ENCODE assay signal across 18 mouse cellular contexts in the genomic region with DNA sequence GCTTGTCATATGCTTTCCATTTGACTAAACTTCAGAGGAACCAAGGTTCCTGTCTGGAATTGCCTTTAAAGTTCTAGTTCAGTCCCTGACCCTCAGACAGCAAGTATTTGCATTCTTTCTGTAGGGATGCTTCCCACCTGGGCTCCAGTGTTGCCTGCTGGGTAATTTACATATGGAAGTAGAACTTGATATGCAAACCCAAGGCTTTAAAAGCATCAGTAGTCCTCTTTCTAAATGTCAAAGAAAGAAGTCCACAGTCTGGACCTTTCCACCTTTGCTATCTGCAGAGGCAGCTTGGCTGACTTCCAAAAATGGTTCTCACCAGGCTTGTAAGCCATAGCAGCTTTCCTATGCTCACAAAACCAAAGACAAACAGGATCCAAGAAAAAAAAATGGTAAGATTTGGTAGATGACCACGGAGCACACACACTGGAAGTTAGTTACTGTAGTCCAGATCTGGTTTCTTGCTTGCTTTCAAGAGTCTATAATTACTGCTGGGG.
DNase-seq lines count a peak whose midpoint lies in the region; ATAC-seq and TF ChIP-seq lines count a peak whose summit lies in the region.
"Had no signal": no experiment of that assay in that cellular context is flagged by ENCODE, and none has a peak within 500 bp of the region (broad histone marks: within the 10 kb centered on the region; RNA-seq: fewer than 3 reads in every experiment).

No protein-coding gene starts in this region.

- no peaks in the 10 kb centered on the region for H3K4me1 ChIP-seq in kidney, postnatal 0 days (replicated peaks; ENCODE audit: insufficient read depth, low read length)
- no peaks in the 10 kb centered on the region for H3K4me1 ChIP-seq in midbrain, embryonic 14.5 days (ENCODE audit: control insufficient read depth, insufficient read depth, low read length)
- peaks cover 5% of the 10 kb centered on the region; the same call in 1 of the 2 replicates for H3K4me1 ChIP-seq in midbrain, postnatal 0 days (ENCODE audit: insufficient read depth, low read length)
- H3K4me1 ChIP-seq in forebrain, postnatal 0 days (ENCODE audit: insufficient read depth): no peaks in the 10 kb centered on the region
- peaks cover 9% of the 10 kb centered on the region for H3K4me1 ChIP-seq in thymus, adult 2 months (replicated peaks; ENCODE audit: control insufficient read depth, insufficient read depth, low read length)
- H3K4me1 ChIP-seq: embryonic facial prominence, embryonic 15.5 days; midbrain, embryonic 12.5 days; neural tube, embryonic 13.5 days had no signal

- WGBS in kidney, postnatal 0 days: 24% methylated on average over 1 of the region's 1 CpGs
- 43% methylated on average over 1 of the region's 1 CpGs for WGBS in midbrain, embryonic 14.5 days
- 52% methylated on average over 1 of the region's 1 CpGs for WGBS in midbrain, postnatal 0 days
- whole genome bisulfite sequencing in forebrain, postnatal 0 days: 54% methylated on average over 1 of the region's 1 CpGs
- 36% methylated on average over 1 of the region's 1 CpGs for WGBS in thymus, adult 2 months

- no peak for ATAC-seq in kidney, postnatal 0 days (replicated peaks; ENCODE audit: low FRiP score, low read depth)
- no peak for ATAC-seq in midbrain, embryonic 14.5 days (ENCODE audit: low FRiP score, low TSS enrichment)
- ATAC-seq in midbrain, postnatal 0 days (ENCODE audit: low FRiP score): no peak
- ATAC-seq in forebrain, postnatal 0 days: no peak
- ATAC-seq: forebrain, embryonic 16.5 days had no signal

- no peak overlapping the region for H3K4me3 ChIP-seq in kidney, postnatal 0 days (replicated peaks; ENCODE audit: low read depth, low read length)
- H3K4me3 ChIP-seq in midbrain, embryonic 14.5 days (replicated peaks; ENCODE audit: low read depth, low read length): no peak overlapping the region
- no peak overlapping the region for H3K4me3 ChIP-seq in midbrain, postnatal 0 days (ENCODE audit: low read depth, low read length)
- no peak overlapping the region for H3K4me3 ChIP-seq in forebrain, postnatal 0 days (ENCODE audit: low read depth, low read length)
- H3K4me3 ChIP-seq in thymus, adult 2 months (ENCODE audit: control insufficient read depth, insufficient read depth, low read length): no peak overlapping the region
- H3K4me3 ChIP-seq: embryonic facial prominence, embryonic 15.5 days; hindbrain, embryonic 10.5 days; limb, embryonic 12.5 days; liver, embryonic 15.5 days; midbrain, embryonic 12.5 days; neural tube, embryonic 13.5 days had no signal

- no peak for TF ChIP-seq POLR2A in thymus, adult 2 months (IDR thresholded peaks at IDR 0.05; ENCODE audit: control insufficient read depth, extremely low read depth, insufficient read depth, low read length, poor library complexity)

- no peaks in the 10 kb centered on the region for H3K27me3 ChIP-seq in kidney, postnatal 0 days (ENCODE audit: insufficient read depth, low read length)
- H3K27me3 ChIP-seq in midbrain, embryonic 14.5 days (ENCODE audit: control insufficient read depth, insufficient read depth, low read length): no peaks in the 10 kb centered on the region
- H3K27me3 ChIP-seq in midbrain, postnatal 0 days (ENCODE audit: insufficient read depth, low read length): no peaks in the 10 kb centered on the region
- H3K27me3 ChIP-seq in forebrain, postnatal 0 days (ENCODE audit: insufficient read depth, low read length): no peaks in the 10 kb centered on the region
- H3K27me3 ChIP-seq in thymus, adult 2 months (ENCODE audit: control insufficient read depth, insufficient read depth, low read length): no peaks in the 10 kb centered on the region
- H3K27me3 ChIP-seq: embryonic facial prominence, embryonic 15.5 days; limb, embryonic 12.5 days; liver, embryonic 15.5 days; midbrain, embryonic 12.5 days; neural tube, embryonic 13.5 days had no signal

- TF ChIP-seq CTCF in kidney, postnatal 0 days (IDR thresholded peaks at IDR 0.05; ENCODE audit: low read depth): no peak
- TF ChIP-seq CTCF in midbrain, postnatal 0 days (IDR thresholded peaks at IDR 0.05): no peak
- no peak for TF ChIP-seq CTCF in forebrain, postnatal 0 days (IDR thresholded peaks at IDR 0.05; ENCODE audit: low read depth)
- no peak for TF ChIP-seq CTCF in thymus, adult 2 months (IDR thresholded peaks at IDR 0.05; ENCODE audit: borderline replicate concordance, control insufficient read depth, extremely low read depth, insufficient read depth, low read length, poor library complexity)

- H3K36me3 ChIP-seq in kidney, postnatal 0 days (ENCODE audit: insufficient read depth, low read length): no peaks in the 10 kb centered on the region
- no peaks in the 10 kb centered on the region for H3K36me3 ChIP-seq in midbrain, embryonic 14.5 days (ENCODE audit: control insufficient read depth, insufficient read depth, low read length)
- no peaks in the 10 kb centered on the region for H3K36me3 ChIP-seq in midbrain, postnatal 0 days (ENCODE audit: insufficient read depth, low read length)
- no peaks in the 10 kb centered on the region for H3K36me3 ChIP-seq in forebrain, postnatal 0 days (ENCODE audit: insufficient read depth)
- no peaks in the 10 kb centered on the region for H3K36me3 ChIP-seq in thymus, adult 2 months (ENCODE audit: control insufficient read depth, insufficient read depth, low read length)
- H3K36me3 ChIP-seq: embryonic facial prominence, embryonic 15.5 days; hindbrain, embryonic 10.5 days; limb, embryonic 12.5 days; liver, embryonic 15.5 days; midbrain, embryonic 12.5 days; neural tube, embryonic 13.5 days had no signal

- no peak overlapping the region for H3K4me2 ChIP-seq in kidney, postnatal 0 days (ENCODE audit: low read length)
- H3K4me2 ChIP-seq in midbrain, embryonic 14.5 days (ENCODE audit: low read length): no peak overlapping the region
- H3K4me2 ChIP-seq in midbrain, postnatal 0 days (ENCODE audit: low read depth, low read length, poor library complexity, severe bottlenecking): no peak overlapping the region
- H3K4me2 ChIP-seq in forebrain, postnatal 0 days (ENCODE audit: low read depth): no peak overlapping the region
- H3K4me2 ChIP-seq: embryonic facial prominence, embryonic 15.5 days; limb, embryonic 12.5 days; liver, embryonic 15.5 days; midbrain, embryonic 12.5 days; neural tube, embryonic 13.5 days had no signal

- peak; percentile 50 to 52 for DNase-seq in cerebellum, postnatal 14 days
- no peak for DNase-seq in cerebellum, postnatal 4 days (ENCODE audit: low spot score in 2 of 2)
- DNase-seq in kidney, postnatal 0 days (ENCODE audit: low spot score): peak; percentile 19
- no peak for DNase-seq in kidney, postnatal 4 days
- DNase-seq in midbrain, embryonic 14.5 days: peak; percentile 14
- no peak for DNase-seq in midbrain, postnatal 0 days (ENCODE audit: low spot score)
- DNase-seq in forebrain, postnatal 0 days: no peak
- no peak for DNase-seq in thymus, adult 2 months
- DNase-seq: B cell, adult 2 months; gastrocnemius, postnatal 36 days; right cerebral cortex, adult 18-20 months had no signal

- no peak overlapping the region for H3K27ac ChIP-seq in kidney, postnatal 0 days
- no peak overlapping the region for H3K27ac ChIP-seq in midbrain, embryonic 14.5 days (replicated peaks; ENCODE audit: low read depth, low read length)
- no peak overlapping the region for H3K27ac ChIP-seq in midbrain, postnatal 0 days (ENCODE audit: low read depth, low read length)
- H3K27ac ChIP-seq in forebrain, postnatal 0 days (ENCODE audit: low read depth, low read length): no peak overlapping the region
- H3K27ac ChIP-seq in thymus, adult 2 months (ENCODE audit: control insufficient read depth, insufficient read depth, low read length): no peak overlapping the region
- H3K27ac ChIP-seq: embryonic facial prominence, embryonic 15.5 days; hindbrain, embryonic 10.5 days; limb, embryonic 12.5 days; liver, embryonic 15.5 days; midbrain, embryonic 12.5 days; neural tube, embryonic 13.5 days had no signal

- H3K9me3 ChIP-seq in kidney, postnatal 0 days (replicated peaks; ENCODE audit: low read length): no peaks in the 10 kb centered on the region
- H3K9me3 ChIP-seq in midbrain, embryonic 14.5 days (ENCODE audit: control insufficient read depth, low read length): no peaks in the 10 kb centered on the region
- H3K9me3 ChIP-seq in midbrain, postnatal 0 days (ENCODE audit: low read length): no peaks in the 10 kb centered on the region
- 0 out of 2 replicates have a peak, but pooled peaks cover 3% of the 10 kb centered on the region for H3K9me3 ChIP-seq in forebrain, postnatal 0 days (ENCODE audit: low read length)
- H3K9me3 ChIP-seq: embryonic facial prominence, embryonic 15.5 days; hindbrain, embryonic 10.5 days; limb, embryonic 12.5 days; liver, embryonic 15.5 days; midbrain, embryonic 12.5 days; neural tube, embryonic 13.5 days had no signal

- H3K9ac ChIP-seq in kidney, postnatal 0 days (ENCODE audit: low read depth, low read length): no peak overlapping the region
- no peak overlapping the region for H3K9ac ChIP-seq in midbrain, embryonic 14.5 days (replicated peaks; ENCODE audit: low read length)
- no peak overlapping the region for H3K9ac ChIP-seq in midbrain, postnatal 0 days (replicated peaks; ENCODE audit: low read length, poor library complexity, severe bottlenecking)
- no peak overlapping the region for H3K9ac ChIP-seq in forebrain, postnatal 0 days
- H3K9ac ChIP-seq: embryonic facial prominence, embryonic 15.5 days; limb, embryonic 12.5 days; liver, embryonic 15.5 days; midbrain, embryonic 12.5 days; neural tube, embryonic 13.5 days had no signal

Comparison
In these comparisons a context has a peak if more than half of its experiments do, and no peak if none do; other contexts are left out.
1. DNase-seq: peak in cerebellum, postnatal 14 days (2 of 2), kidney, postnatal 0 days (single experiment) and midbrain, embryonic 14.5 days (single experiment); none in cerebellum, postnatal 4 days (0 of 2), kidney, postnatal 4 days (0 of 2), midbrain, postnatal 0 days (single experiment), forebrain, postnatal 0 days (single experiment) and thymus, adult 2 months (single experiment).